Mouse (Mus musculus): ENCODE measurements around the gene Pgam2. TPM values are rescaled to one million over a fixed set of nuclear protein-coding genes. Genes with fewer than 3 reads are reported as not detected.
A peak's percentile ranks its signal among the peaks of the same experiment; 100 is the strongest.

The Pgam2 gene
- polyA plus RNA-seq, 1 experiment from 2014 or later: 3.9 TPM

DNA sequence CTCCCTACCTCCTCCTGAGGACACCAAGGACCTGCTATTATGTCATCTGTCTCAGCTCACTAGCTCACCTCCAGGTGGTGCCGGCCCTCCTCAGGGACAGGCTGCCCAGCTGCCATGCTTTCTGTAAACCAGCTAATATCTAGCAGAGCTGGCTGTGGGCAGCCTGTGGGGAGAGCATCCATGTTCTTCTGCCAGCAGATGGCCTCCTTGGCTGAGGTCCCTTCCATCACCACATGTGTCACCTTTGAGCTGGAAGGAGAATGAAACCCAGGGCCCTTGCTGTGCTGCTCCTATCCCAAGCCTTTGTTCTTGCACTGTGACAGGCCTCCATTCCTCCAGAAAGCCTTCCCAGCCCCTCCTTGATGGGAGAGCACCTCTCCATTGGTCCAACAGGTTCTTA lies 32.6 kb upstream of the Pgam2 start:
- TF ChIP-seq EP300 (optimal IDR thresholded peaks at IDR 0.05) (no peak), CTCF (IDR thresholded peaks at IDR 0.05; ENCODE audit: low read depth) (peak; percentile 55)
- H3K9ac ChIP-seq (ENCODE audit: low read length): no peak overlapping the region
- H3K4me3 ChIP-seq (ENCODE audit: low read depth, low read length): no peak overlapping the region
- no peaks in the 10 kb centered on the region for H3K27me3 ChIP-seq (ENCODE audit: control insufficient read depth, insufficient read depth, low read length)
- DNase-seq (ENCODE audit: low spot score) (no peak), ATAC-seq (ENCODE audit: low FRiP score, low TSS enrichment) (peak; percentile 6; the same call in 1 of the 2 replicates)
- H3K9me3 ChIP-seq (ENCODE audit: control insufficient read depth, low read length): no peaks in the 10 kb centered on the region
- 50% methylated on average over 1 of the region's 1 CpGs for WGBS
- H3K4me2 ChIP-seq (replicated peaks; ENCODE audit: low read depth): no peak overlapping the region
- no peak overlapping the region for H3K27ac ChIP-seq (replicated peaks)
- no peaks in the 10 kb centered on the region for H3K4me1 ChIP-seq (replicated peaks; ENCODE audit: control insufficient read depth, insufficient read depth)
- H3K36me3 ChIP-seq (ENCODE audit: control insufficient read depth, insufficient read depth, low read length): peaks cover 13% of the 10 kb centered on the region

DNA sequence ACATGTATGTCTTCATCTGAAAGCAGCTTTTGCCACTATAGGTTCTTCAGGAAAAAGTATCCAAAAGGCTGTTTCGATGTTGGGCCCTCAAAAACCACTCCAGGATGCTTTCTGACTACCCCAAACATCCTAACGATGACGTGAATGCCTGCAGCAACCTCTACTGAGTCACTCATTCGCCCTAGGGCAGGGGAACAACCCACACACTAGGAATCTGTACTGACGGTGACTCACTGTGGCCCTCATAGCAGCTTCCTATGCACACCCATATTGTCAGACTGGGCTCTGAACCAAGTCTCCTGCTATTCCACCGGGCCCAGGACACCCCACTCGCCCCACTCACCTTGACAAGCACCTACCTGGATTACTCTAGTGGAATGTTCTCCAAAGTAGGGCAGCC lies 31.5 kb upstream of the Pgam2 start:
- no peaks in the 10 kb centered on the region for H3K9me3 ChIP-seq (ENCODE audit: control insufficient read depth, low read length)
- H3K36me3 ChIP-seq (ENCODE audit: control insufficient read depth, insufficient read depth, low read length): peaks cover 13% of the 10 kb centered on the region
- 81% methylated on average over 7 of the region's 7 CpGs for WGBS
- no peak overlapping the region for H3K27ac ChIP-seq (replicated peaks)
- TF ChIP-seq CTCF (IDR thresholded peaks at IDR 0.05; ENCODE audit: low read depth): no peak
- TF ChIP-seq EP300 (optimal IDR thresholded peaks at IDR 0.05): no peak
- no peak for DNase-seq (ENCODE audit: low spot score)
- no peaks in the 10 kb centered on the region for H3K4me1 ChIP-seq (replicated peaks; ENCODE audit: control insufficient read depth, insufficient read depth)
- H3K27me3 ChIP-seq (ENCODE audit: control insufficient read depth, insufficient read depth, low read length): no peaks in the 10 kb centered on the region
- H3K4me3 ChIP-seq (ENCODE audit: low read depth, low read length): no peak overlapping the region
- ATAC-seq (ENCODE audit: low FRiP score, low TSS enrichment): no peak
- H3K9ac ChIP-seq (ENCODE audit: low read length): no peak overlapping the region
- no peak overlapping the region for H3K4me2 ChIP-seq (replicated peaks; ENCODE audit: low read depth)

DNA sequence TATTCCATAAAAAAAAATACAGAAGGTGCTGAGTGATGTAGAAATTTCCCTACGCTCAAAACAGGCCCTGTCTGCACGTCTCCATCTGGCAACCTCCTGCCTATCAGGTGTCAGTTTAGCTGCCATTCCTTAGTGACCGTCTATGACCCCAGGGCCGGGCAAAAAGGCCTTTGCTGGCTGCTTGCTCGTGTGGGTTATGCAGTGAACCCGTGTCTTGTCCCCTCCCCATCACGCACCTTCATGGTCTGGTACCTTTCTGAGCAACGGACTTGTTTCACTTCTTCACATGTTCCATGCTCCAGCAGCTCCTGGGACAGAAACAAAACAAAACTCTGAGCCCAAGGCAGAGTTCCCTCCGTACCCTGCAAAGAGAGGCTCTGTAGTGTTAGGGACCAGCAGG lies 31.0 kb upstream of the Pgam2 start:
- Histone ChIP-seq H3K9ac (ENCODE audit: low read length) (no peak overlapping the region), H3K36me3 (ENCODE audit: control insufficient read depth, insufficient read depth, low read length) (peaks cover 16% of the 10 kb centered on the region), H3K4me1 (replicated peaks; ENCODE audit: control insufficient read depth, insufficient read depth) (no peaks in the 10 kb centered on the region), H3K27me3 (ENCODE audit: control insufficient read depth, insufficient read depth, low read length) (no peaks in the 10 kb centered on the region), H3K9me3 (ENCODE audit: control insufficient read depth, low read length) (no peaks in the 10 kb centered on the region), H3K4me3 (ENCODE audit: low read depth, low read length) (no peak overlapping the region), H3K4me2 (replicated peaks; ENCODE audit: low read depth) (no peak overlapping the region), H3K27ac (replicated peaks) (no peak overlapping the region)
- DNase-seq (ENCODE audit: low spot score): no peak
- ATAC-seq (ENCODE audit: low FRiP score, low TSS enrichment): no peak
- TF ChIP-seq EP300 (optimal IDR thresholded peaks at IDR 0.05): no peak
- no peak for TF ChIP-seq CTCF (IDR thresholded peaks at IDR 0.05; ENCODE audit: low read depth)
- 90% methylated on average over 9 of the region's 9 CpGs for WGBS

- no peaks in the 10 kb centered on the region for H3K9me3 ChIP-seq (ENCODE audit: control insufficient read depth, low read length)
- no peaks in the 10 kb centered on the region for H3K27me3 ChIP-seq (ENCODE audit: control insufficient read depth, insufficient read depth, low read length)
- H3K9ac ChIP-seq (ENCODE audit: low read length): no peak overlapping the region
- 90% methylated on average over 12 of the region's 12 CpGs for WGBS
- DNase-seq (ENCODE audit: low spot score): no peak
- H3K4me1 ChIP-seq (replicated peaks; ENCODE audit: control insufficient read depth, insufficient read depth): no peaks in the 10 kb centered on the region
- H3K36me3 ChIP-seq (ENCODE audit: control insufficient read depth, insufficient read depth, low read length): peaks cover 22% of the 10 kb centered on the region
- no peak overlapping the region for H3K27ac ChIP-seq (replicated peaks)
- TF ChIP-seq EP300 (optimal IDR thresholded peaks at IDR 0.05) (no peak), CTCF (IDR thresholded peaks at IDR 0.05; ENCODE audit: low read depth) (no peak)
- no peak overlapping the region for H3K4me2 ChIP-seq (replicated peaks; ENCODE audit: low read depth)
- ATAC-seq (ENCODE audit: low FRiP score, low TSS enrichment): no peak
- no peak overlapping the region for H3K4me3 ChIP-seq (ENCODE audit: low read depth, low read length)
Observed at GRCm38 (mm10) chr11:5829327-5829726, 25.8 kb upstream of the Pgam2 start.

GRCm38 (mm10) chr11:5828509-5829191 lies 25.1 kb upstream of the Pgam2 start:
- Histone ChIP-seq H3K9me3 (ENCODE audit: control insufficient read depth, low read length) (no peaks in the 10 kb centered on the region), H3K4me3 (ENCODE audit: low read depth, low read length) (no peak overlapping the region), H3K9ac (ENCODE audit: low read length) (no peak overlapping the region), H3K27ac (replicated peaks) (no peak overlapping the region), H3K4me1 (replicated peaks; ENCODE audit: control insufficient read depth, insufficient read depth) (no peaks in the 10 kb centered on the region), H3K4me2 (replicated peaks; ENCODE audit: low read depth) (no peak overlapping the region), H3K36me3 (ENCODE audit: control insufficient read depth, insufficient read depth, low read length) (peaks cover 22% of the 10 kb centered on the region), H3K27me3 (ENCODE audit: control insufficient read depth, insufficient read depth, low read length) (no peaks in the 10 kb centered on the region)
- WGBS: 79% methylated on average over 11 of the region's 11 CpGs
- TF ChIP-seq CTCF (IDR thresholded peaks at IDR 0.05; ENCODE audit: low read depth): no peak
- no peak for TF ChIP-seq EP300 (optimal IDR thresholded peaks at IDR 0.05)
- no peak for DNase-seq (ENCODE audit: low spot score)
- ATAC-seq (ENCODE audit: low FRiP score, low TSS enrichment): no peak

GRCm38 (mm10) chr11:5827931-5828330 lies 24.4 kb upstream of the Pgam2 start:
- WGBS: 89% methylated on average over 5 of the region's 5 CpGs
- Histone ChIP-seq H3K27me3 (ENCODE audit: control insufficient read depth, insufficient read depth, low read length) (no peaks in the 10 kb centered on the region), H3K4me3 (ENCODE audit: low read depth, low read length) (no peak overlapping the region), H3K4me1 (replicated peaks; ENCODE audit: control insufficient read depth, insufficient read depth) (no peaks in the 10 kb centered on the region), H3K4me2 (replicated peaks; ENCODE audit: low read depth) (no peak overlapping the region), H3K36me3 (ENCODE audit: control insufficient read depth, insufficient read depth, low read length) (peaks cover 22% of the 10 kb centered on the region), H3K27ac (replicated peaks) (no peak overlapping the region), H3K9me3 (ENCODE audit: control insufficient read depth, low read length) (no peaks in the 10 kb centered on the region), H3K9ac (ENCODE audit: low read length) (no peak overlapping the region)
- TF ChIP-seq EP300 (optimal IDR thresholded peaks at IDR 0.05) (no peak), CTCF (IDR thresholded peaks at IDR 0.05; ENCODE audit: low read depth) (no peak)
- no peak for ATAC-seq (ENCODE audit: low FRiP score, low TSS enrichment)
- no peak for DNase-seq (ENCODE audit: low spot score)
